Mouse (Mus musculus): ENCODE results near the gene Tedc2. TPM values are rescaled to one million over a fixed set of nuclear protein-coding genes. Genes with fewer than 3 reads are reported as not detected.

The Tedc2 gene
- polyA plus RNA-seq, 1 experiment from 2014 or later, result 21.9 TPM

DNA sequence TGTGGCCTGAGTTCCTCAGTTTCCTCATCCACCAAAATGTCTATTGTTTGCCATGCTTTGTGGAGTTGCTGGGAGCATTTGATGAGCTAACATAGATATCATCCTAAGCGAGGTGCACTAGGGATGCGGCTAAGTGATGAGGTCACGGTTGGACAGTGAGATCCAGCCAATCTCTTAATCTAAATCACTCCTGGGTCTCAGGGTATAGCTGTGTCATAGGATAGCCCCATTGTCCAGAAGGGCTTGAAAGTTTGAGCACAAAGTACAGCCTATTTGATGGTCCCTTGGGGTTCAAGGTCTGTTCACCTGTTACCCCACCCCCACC, 10.8 kb downstream of the Tedc2 start:
- Histone ChIP-seq H3K27me3 (ENCODE audit: control insufficient read depth, insufficient read depth, low read length) (peaks cover 3% of the 10 kb centered on the region; the same call in 1 of the 2 replicates), H3K27ac (replicated peaks; ENCODE audit: low read depth, low read length) (peak overlapping the region; percentile 88), H3K4me3 (ENCODE audit: low read depth, low read length) (no peak overlapping the region), H3K9ac (ENCODE audit: low read length) (0 out of 2 replicates have a peak overlapping the region, but pooled peaks have one; percentile 40), H3K4me2 (ENCODE audit: low read depth, severe bottlenecking) (peak overlapping the region; percentile 86), H3K36me3 (ENCODE audit: control insufficient read depth, insufficient read depth, low read length) (no peaks in the 10 kb centered on the region; the same call in 1 of the 2 replicates), H3K9me3 (ENCODE audit: control insufficient read depth, low read length) (no peaks in the 10 kb centered on the region), H3K4me1 (ENCODE audit: control insufficient read depth, insufficient read depth, low read length) (peaks cover 57% of the 10 kb centered on the region)
- ATAC-seq (ENCODE audit: insufficient number of reproducible peaks, low FRiP score, low TSS enrichment, low read depth) (no peak), DNase-seq (ENCODE audit: low spot score) (no peak)
- WGBS, result 80% methylated on average over 3 of the region's 3 CpGs

DNA sequence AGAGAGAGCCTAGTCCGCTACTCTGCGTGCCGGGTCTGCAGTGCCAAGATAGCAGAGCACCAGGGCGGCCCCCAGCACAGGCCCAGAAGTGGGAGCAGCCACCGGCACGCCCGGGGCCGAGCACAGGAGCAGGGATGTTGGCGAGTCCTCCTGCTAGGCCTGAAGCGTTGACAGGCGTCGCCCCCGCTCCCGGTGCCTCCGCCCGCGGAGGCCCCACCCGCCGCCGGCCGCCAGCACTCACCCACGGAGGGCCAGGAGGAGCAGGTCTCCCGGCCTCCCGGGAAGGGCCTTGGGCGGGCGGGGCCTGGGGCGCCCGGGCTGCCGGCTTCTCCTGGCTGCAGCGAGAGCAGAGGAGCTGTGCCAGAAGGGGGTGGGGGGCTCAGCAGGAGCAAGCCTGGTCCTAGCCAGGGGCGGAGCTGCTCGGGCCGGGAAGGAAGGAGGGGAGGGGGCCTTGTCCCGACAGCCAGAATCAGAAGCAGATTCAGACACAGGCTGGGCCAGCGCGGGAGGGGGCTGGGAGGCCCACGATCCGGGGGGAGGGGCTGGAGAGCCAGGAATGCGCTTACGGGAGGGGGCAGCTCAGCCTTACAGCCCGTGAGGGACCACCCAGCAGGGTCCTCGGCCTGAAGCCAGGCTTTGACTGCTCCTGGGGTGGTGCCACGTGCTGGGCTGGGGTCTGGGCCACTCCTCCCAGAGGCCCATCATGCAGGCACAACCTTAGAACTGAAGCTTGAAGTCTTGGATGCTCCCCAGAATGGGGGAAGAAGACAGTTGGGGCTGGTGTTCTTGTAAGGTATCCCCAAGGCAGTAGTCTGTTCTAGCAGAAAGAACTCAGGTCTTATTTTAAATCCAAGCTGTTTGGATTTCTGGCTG, 11.4 kb downstream of the Tedc2 start, which contains the start of gene Ntn3:
Gene Ntn3 (minus strand): TSS at position 489 of the 873 bp plus-strand sequence.
- peak within 1 kb of the TSS; percentile 78 for H3K9ac ChIP-seq (ENCODE audit: low read length)
- H3K9me3 ChIP-seq (ENCODE audit: control insufficient read depth, low read length), result no peaks in the 10 kb centered on the region
- DNase-seq (ENCODE audit: low spot score), result peak; percentile 94
- peak; percentile 78 for ATAC-seq (ENCODE audit: insufficient number of reproducible peaks, low FRiP score, low TSS enrichment, low read depth)
- H3K36me3 ChIP-seq (ENCODE audit: control insufficient read depth, insufficient read depth, low read length), result no peaks in the 10 kb centered on the region
- peak within 1 kb of the TSS; percentile 62 for H3K4me3 ChIP-seq (ENCODE audit: low read depth, low read length)
- peak within 1 kb of the TSS; percentile 86 for H3K4me2 ChIP-seq (ENCODE audit: low read depth, severe bottlenecking)
- peaks cover 3% of the 10 kb centered on the region; the same call in 1 of the 2 replicates for H3K27me3 ChIP-seq (ENCODE audit: control insufficient read depth, insufficient read depth, low read length)
- peaks cover 63% of the 10 kb centered on the region for H3K4me1 ChIP-seq (ENCODE audit: control insufficient read depth, insufficient read depth, low read length)
- WGBS, result under 1% methylated on average over 36 of the region's 43 CpGs
- H3K27ac ChIP-seq (replicated peaks; ENCODE audit: low read depth, low read length), result peak within 1 kb of the TSS; percentile 88

DNA sequence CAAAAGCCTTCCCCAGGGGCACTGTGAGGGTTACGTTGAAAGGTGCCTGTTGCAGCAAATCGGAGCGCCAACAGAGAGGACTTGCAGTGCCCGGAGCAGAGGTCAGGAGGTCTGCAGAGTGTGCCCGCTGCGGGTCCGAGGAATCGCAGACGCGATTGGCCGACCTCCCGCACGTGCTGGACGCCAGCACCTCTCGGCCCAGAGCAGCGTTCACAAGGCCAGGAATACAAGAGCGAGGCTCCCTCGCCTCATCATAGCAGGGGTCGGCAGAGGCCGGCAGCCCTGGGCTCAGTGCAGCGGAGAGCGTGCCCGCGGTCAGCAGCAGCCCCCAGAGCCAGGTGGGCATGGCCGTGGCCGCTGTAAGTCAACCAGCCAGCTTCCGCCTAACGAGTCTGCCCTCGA, 12.0 kb downstream of the Tedc2 start:
- Histone ChIP-seq H3K27ac (replicated peaks; ENCODE audit: low read depth, low read length) (peak overlapping the region; percentile 88), H3K9me3 (ENCODE audit: control insufficient read depth, low read length) (no peaks in the 10 kb centered on the region), H3K27me3 (ENCODE audit: control insufficient read depth, insufficient read depth, low read length) (peaks cover 3% of the 10 kb centered on the region; the same call in 1 of the 2 replicates), H3K4me1 (ENCODE audit: control insufficient read depth, insufficient read depth, low read length) (peaks cover 64% of the 10 kb centered on the region), H3K4me2 (ENCODE audit: low read depth, severe bottlenecking) (peak overlapping the region; percentile 86), H3K9ac (ENCODE audit: low read length) (peak overlapping the region; percentile 78), H3K36me3 (ENCODE audit: control insufficient read depth, insufficient read depth, low read length) (no peaks in the 10 kb centered on the region), H3K4me3 (ENCODE audit: low read depth, low read length) (peak overlapping the region; percentile 62)
- DNase-seq (ENCODE audit: low spot score) (peak; percentile 74), ATAC-seq (ENCODE audit: insufficient number of reproducible peaks, low FRiP score, low TSS enrichment, low read depth) (0 out of 2 replicates have a peak, but pooled peaks have one; percentile 0)
- WGBS, result under 1% methylated on average over 29 of the region's 29 CpGs

DNA sequence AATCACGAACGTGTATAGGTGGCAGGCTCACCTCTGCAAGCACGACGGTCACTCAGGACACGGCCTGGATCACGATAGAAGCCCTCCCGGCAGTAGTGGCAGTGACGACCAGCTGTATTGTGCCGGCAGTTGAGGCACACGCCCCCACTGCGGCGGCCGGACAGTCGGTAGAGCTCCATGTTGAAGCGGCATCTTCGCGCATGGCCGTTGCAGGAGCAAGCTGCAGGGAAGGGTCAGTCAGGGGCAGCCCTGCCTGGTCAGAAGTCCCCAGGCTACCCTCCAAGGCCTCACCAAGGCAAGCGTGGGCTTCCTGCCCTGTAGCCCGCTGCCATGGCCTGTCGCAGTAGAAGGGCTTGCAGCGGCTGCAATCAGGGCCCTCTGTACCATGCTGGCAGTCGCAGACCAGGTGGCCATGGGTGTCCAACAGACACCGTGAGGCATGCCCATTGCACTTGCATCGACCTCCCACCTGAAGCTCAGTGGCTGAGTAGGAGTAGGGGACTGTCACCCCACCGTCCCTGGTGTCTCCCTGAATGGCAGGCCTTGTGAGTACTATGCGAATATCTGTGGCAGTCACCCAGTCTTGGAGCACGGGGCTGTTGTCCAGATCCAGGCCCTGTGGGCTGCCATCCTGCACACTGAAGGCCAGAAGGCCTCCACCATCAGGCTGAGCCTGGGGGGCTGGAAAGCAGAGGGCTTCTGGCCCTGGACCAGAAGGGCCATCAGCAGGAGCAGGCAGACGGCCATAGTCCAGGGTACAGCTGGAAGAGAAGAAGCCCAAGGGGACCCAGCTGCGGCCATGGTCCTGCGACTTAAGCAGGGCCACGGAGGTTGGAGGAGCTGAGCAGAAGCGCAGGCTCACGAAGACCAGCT, 12.6 kb downstream of the Tedc2 start:
- Histone ChIP-seq H3K36me3 (ENCODE audit: control insufficient read depth, insufficient read depth, low read length) (no peaks in the 10 kb centered on the region), H3K9ac (ENCODE audit: low read length) (peak overlapping the region; percentile 78), H3K27me3 (ENCODE audit: control insufficient read depth, insufficient read depth, low read length) (peaks cover 3% of the 10 kb centered on the region; the same call in 1 of the 2 replicates), H3K4me3 (ENCODE audit: low read depth, low read length) (peak overlapping the region; percentile 62), H3K9me3 (ENCODE audit: control insufficient read depth, low read length) (no peaks in the 10 kb centered on the region), H3K4me1 (ENCODE audit: control insufficient read depth, insufficient read depth, low read length) (peaks cover 68% of the 10 kb centered on the region), H3K4me2 (ENCODE audit: low read depth, severe bottlenecking) (peak overlapping the region; percentile 86), H3K27ac (replicated peaks; ENCODE audit: low read depth, low read length) (peak overlapping the region; percentile 88)
- WGBS, result 56% methylated on average over 34 of the region's 34 CpGs
- ATAC-seq (ENCODE audit: insufficient number of reproducible peaks, low FRiP score, low TSS enrichment, low read depth) (no peak), DNase-seq (ENCODE audit: low spot score) (peak; percentile 36)

DNA sequence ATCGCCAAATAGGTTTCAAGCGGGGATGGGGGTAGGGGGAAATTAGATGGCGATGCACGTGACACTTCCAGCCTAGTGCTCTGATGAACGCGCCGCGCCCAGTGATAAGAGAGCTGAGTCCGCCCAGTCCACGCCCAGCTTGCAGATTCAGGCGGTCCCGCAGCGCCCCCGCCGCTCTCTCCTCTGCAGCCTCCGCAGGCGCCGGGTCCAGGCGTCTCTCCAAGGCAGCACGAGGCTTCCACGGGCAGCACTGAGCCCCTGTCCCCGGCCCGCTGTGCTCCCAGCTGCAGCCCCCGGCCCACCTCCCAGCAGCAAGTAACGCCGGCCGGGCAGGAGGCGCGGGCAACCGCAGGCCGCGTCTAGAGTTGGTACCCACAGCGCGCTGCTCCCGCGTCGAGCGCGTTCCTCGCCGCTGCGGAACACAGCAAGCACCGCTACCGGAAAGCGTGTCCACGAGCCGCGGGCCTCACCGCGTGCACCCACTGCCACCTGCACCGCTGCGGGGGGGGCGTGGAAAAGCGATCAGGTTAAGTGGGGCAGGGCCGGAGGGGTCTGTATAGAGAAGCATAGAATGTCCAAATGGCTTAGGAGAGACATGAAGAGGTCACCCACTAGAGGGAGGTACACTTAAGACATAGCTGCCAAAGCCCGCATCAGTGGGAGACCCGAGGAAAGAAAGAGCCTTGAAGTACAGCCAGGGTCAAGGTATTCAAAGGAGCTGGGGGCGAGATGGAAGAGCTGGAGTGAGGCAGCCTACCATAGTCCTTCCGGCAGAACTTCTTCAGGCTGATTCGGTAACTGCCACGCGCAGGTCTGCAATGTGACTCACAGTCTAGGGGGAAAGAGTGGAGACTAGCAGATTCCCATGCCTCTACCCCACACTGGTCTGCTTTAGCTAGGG, 13.9 kb downstream of the Tedc2 start:
- H3K4me3 ChIP-seq (ENCODE audit: low read depth, low read length), result peak overlapping the region; percentile 62
- peaks cover 3% of the 10 kb centered on the region; the same call in 1 of the 2 replicates for H3K27me3 ChIP-seq (ENCODE audit: control insufficient read depth, insufficient read depth, low read length)
- H3K36me3 ChIP-seq (ENCODE audit: control insufficient read depth, insufficient read depth, low read length), result no peaks in the 10 kb centered on the region
- peaks cover 68% of the 10 kb centered on the region for H3K4me1 ChIP-seq (ENCODE audit: control insufficient read depth, insufficient read depth, low read length)
- peak overlapping the region; percentile 86 for H3K4me2 ChIP-seq (ENCODE audit: low read depth, severe bottlenecking)
- 6% methylated on average over 62 of the region's 62 CpGs for WGBS
- H3K27ac ChIP-seq (replicated peaks; ENCODE audit: low read depth, low read length), result 0 out of 2 replicates have a peak overlapping the region, but pooled peaks have one; percentile 8
- no peak for ATAC-seq (ENCODE audit: insufficient number of reproducible peaks, low FRiP score, low TSS enrichment, low read depth)
- DNase-seq (ENCODE audit: low spot score), result peak; percentile 64
- peak overlapping the region; percentile 67 for H3K9ac ChIP-seq (ENCODE audit: low read length)
- no peaks in the 10 kb centered on the region for H3K9me3 ChIP-seq (ENCODE audit: control insufficient read depth, low read length)

DNA sequence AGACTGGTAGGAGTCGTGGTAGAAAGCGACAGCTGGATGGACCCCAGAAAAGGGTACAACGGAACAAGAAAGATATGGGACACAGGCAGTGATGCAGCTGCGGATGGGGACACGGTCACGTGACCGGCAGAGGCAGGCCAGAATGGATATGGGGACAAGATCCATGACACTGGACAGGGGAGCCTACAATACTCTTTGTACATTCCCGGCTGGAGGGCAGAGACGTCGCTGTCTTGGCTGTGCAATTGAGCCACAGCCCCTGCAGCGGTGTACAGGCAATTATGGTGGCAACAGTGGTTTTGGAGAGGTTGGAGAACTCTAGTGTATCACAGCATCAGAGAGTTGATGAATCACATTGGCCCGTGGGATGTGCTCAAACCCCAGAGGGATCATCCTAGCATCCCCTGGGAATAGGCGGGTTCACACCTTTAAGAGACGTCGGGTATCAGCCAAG, 14.7 kb downstream of the Tedc2 start:
- H3K9ac ChIP-seq (ENCODE audit: low read length), result peak overlapping the region; percentile 67
- 11% methylated on average over 15 of the region's 15 CpGs for WGBS
- H3K4me3 ChIP-seq (ENCODE audit: low read depth, low read length), result peak overlapping the region; percentile 62
- H3K4me1 ChIP-seq (ENCODE audit: control insufficient read depth, insufficient read depth, low read length), result peaks cover 62% of the 10 kb centered on the region
- ATAC-seq (ENCODE audit: insufficient number of reproducible peaks, low FRiP score, low TSS enrichment, low read depth), result no peak
- peaks cover 3% of the 10 kb centered on the region; the same call in 1 of the 2 replicates for H3K27me3 ChIP-seq (ENCODE audit: control insufficient read depth, insufficient read depth, low read length)
- H3K9me3 ChIP-seq (ENCODE audit: control insufficient read depth, low read length), result no peaks in the 10 kb centered on the region
- DNase-seq (ENCODE audit: low spot score), result no peak
- no peak overlapping the region for H3K27ac ChIP-seq (replicated peaks; ENCODE audit: low read depth, low read length)
- H3K4me2 ChIP-seq (ENCODE audit: low read depth, severe bottlenecking), result peak overlapping the region; percentile 86
- no peaks in the 10 kb centered on the region for H3K36me3 ChIP-seq (ENCODE audit: control insufficient read depth, insufficient read depth, low read length)

DNA sequence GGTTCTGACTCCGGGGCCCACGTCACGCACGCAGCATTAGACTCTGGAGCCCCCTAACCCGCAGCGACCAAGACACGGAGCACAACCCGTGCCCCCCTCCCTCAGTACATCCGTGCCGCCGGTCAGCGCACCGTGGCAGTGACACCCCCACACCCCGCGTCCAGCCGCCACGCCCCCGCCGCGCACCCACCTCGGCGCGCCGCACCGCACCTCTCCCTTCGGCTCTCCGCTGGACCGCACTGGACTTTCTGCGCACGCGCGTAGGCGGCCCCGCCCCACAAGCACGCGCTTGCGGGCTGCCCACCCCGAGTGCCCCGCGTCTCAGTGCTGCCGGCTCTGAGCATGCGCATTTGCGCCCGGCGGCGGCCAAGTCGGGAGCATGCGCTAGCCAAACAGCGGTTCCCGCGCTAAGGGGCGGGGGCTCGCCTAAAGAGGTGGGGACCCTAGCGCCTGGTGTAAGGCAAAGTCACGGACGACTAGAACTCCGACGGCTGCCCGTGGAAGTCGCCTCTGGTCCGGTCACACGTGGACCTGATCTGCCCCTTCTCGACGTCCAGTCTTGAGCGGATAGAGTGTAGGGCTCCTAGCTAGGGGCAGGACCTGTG, 15.3 kb downstream of the Tedc2 start, which contains the start of gene Tbc1d24:
Gene Tbc1d24 (minus strand): TSS at position 279 of the 605 bp plus-strand sequence.
- DNase-seq (ENCODE audit: low spot score), result peak; percentile 95
- Histone ChIP-seq H3K9ac (ENCODE audit: low read length) (peak within 1 kb of the TSS; percentile 67), H3K27me3 (ENCODE audit: control insufficient read depth, insufficient read depth, low read length) (peaks cover 3% of the 10 kb centered on the region; the same call in 1 of the 2 replicates), H3K4me1 (ENCODE audit: control insufficient read depth, insufficient read depth, low read length) (peaks cover 56% of the 10 kb centered on the region), H3K27ac (replicated peaks; ENCODE audit: low read depth, low read length) (no peak within 1 kb of the TSS), H3K4me2 (ENCODE audit: low read depth, severe bottlenecking) (peak within 1 kb of the TSS; percentile 86), H3K36me3 (ENCODE audit: control insufficient read depth, insufficient read depth, low read length) (no peaks in the 10 kb centered on the region), H3K4me3 (ENCODE audit: low read depth, low read length) (peak within 1 kb of the TSS; percentile 62), H3K9me3 (ENCODE audit: control insufficient read depth, low read length) (no peaks in the 10 kb centered on the region)
- under 1% methylated on average over 65 of the region's 65 CpGs for WGBS
- peak; percentile 48 for ATAC-seq (ENCODE audit: insufficient number of reproducible peaks, low FRiP score, low TSS enrichment, low read depth)
